Mouse (Mus musculus): ENCODE data around the gene Rai1. TPM values are rescaled to one million over a fixed set of nuclear protein-coding genes. Genes with fewer than 3 reads are reported as not detected.

The Rai1 gene
- total RNA-seq, 2 experiments from 2014 or later = 27.7 to 37.6 TPM

DNA sequence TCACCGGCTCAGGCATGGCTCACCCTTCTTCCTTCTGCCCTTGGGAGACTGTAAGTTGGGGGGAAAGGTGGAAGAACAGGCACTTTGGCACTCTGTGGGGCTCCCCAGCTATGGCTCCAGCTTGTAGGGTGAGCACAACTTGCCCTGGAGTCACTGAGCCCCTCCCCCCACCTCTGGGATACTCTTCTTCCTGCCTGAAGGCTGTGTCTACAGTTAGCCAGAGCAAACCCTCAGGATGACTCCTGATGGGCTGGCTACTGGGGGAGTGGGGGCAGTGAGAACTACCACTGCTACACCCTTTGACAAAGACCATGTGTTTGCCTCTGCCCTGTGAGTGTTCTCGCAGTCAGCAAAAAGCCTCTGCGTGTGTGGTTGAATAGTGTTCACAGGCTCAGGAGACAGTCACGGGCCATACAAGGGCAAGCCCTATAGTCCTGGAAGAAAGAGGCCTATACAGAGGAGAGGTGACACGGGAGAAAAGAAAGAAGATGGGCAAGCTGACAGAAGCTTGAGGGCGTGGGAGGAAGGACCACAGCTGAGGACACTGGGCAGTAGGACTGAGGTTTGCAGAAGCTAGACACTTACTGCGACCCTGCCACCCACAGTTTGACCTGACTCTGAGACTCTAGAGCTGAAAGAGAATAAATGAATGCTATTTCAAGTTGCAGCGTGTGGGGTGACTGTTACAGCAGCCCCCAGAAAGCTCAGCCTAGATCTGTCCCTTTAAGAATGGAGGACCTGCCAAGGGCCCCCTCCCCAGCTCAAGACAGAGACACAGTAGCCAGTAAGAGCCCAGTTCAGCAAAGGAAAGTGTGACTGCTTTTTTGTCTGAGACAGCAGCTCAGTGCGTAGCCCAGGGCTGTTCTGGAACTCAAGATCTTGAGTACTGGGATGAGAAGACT, 9.7 kb upstream of the Rai1 start:
- DNase-seq = no peak

DNA sequence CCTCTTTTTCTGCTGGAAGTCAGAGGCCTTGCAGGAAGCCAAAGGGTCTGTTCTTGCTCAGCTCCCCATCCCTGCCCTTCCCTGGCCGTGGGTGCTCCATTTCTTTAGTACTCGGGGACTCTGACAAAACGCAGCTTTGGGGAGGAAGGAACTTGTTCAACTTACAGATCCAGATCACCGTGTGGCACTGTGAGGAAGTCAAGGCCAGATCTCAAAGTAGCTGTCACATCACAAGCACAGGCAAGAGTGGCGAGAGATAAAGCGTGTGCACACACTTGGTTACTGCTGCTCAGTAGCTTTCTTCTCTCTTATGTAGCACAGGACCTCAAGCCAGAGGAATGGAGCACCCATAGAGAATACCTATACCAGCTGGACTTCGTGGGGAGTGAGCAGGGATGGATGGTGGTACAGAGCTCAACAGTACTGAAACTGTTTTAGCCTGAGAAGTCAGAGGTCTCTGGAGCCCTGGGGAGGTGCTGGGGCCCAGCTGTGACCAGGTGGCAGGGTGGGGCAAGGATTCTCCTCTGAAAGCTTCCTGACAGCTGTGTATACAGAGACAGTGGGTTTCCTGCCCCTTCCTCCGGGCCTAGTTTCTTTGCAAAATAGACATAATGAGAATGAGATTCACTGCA, 5.1 kb upstream of the Rai1 start:
- no peak for DNase-seq

- DNase-seq = no peak
Observed at GRCm38 (mm10) chr11:60100827-60101555, 3.8 kb upstream of the Rai1 start.

DNA sequence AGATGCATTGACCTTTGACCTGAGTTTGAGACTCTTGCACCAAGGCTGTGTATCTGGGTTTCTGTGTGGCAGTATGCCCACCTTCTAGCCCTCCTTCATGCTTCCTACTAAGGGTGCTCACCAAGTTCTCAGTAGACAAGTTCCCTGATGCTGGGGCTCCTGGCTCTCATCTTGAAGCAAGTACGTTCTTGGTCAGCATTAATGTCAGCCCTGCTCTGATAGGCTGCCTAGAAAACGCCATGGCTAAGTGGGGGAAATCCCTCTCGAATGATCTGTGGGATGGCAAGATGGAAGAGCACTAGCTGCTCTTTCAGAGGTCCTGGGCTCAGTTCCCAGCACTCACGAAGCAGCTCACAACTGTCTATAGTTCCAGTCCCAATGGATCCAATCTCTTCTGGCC, 2.8 kb upstream of the Rai1 start:
- no peak for DNase-seq

DNA sequence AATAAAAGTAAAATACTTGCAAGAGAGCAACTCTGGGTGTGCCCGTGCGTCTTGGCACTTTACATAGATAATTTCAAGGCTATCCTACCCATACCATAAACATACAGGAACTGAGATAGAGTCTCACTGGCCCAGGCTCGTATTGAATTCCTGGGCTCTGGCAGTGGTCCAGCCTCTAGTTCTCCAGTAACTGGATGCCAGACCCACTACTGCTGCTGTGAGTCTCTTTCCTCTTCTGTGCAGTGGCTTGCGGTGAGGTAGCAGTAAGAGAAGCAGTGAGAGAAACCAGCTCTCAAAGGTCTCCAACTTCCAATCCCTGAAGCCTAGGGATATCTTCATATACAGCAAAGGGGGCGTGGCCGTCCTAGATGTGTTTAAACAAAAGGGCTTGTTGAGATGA, 2.1 kb upstream of the Rai1 start:
- DNase-seq = no peak

DNA sequence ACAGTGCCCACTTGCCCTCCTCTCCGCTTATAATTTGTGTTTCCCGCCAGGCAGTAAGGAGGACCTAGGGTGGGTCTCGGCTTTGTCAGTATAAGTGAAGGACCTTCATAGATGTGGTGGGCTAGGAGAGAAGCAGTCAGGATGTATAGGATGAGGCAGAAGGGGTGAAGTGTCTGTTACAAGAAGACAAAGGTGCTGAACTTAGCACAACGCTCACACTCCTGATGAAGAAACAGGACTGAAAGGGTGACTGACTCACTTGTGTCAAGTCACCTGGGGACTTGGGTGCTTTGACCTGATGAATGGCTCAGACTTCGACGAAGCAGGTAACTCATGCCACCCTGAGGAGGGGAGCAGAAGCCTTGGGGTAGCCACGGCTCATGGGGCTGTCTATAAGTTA, 1.2 kb upstream of the Rai1 start:
- no peak for DNase-seq

DNA sequence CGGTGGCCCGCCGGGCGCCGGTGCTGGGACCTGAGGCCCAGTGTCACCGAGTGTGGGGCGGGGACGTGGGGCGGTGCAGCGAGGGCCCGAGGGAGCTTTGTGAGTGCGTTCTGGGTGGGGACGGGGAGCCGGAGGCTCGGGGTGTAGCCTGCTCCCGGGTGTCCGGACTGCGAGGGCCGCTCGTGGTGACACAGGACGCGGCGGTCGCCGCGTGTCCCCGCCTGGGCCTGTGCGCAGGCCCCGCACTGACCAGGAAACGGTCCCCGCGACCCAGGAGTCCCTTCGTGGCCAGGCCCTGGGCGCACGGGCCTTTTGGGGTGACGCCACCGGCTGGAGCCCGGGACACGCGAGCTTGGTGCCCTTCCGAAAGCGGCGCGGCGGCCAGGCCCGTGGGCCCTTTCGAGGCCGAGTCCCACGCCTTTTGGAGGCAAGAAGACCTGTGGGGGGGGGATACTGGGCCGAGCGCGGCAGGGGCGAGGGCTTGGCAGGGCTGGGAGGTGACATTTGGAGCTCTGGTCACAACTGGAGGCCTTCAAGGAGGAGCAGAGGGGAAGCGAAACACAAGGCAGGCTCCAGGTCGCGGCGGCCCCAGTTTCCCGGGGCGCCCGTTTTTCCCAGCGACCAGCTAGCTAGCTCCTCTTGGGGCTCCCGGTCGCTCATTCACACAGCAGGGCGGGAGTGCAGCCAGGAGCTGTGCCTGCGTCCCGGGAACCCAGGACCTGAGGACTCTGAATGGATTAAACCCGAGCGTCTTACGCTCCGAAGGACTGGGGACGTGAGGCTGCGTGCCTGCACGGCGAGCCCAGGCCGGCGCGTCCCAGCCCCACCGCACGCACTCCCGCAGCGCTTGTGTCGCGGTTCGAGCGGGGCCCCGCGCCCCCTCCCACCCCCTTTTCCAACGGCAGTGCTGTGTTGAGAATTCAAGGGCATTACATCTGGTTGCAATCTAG, 1.1 kb downstream of the Rai1 start:
- peak; percentile 66 for DNase-seq

GRCm38 (mm10) chr11:60106543-60107110, 1.8 kb downstream of the Rai1 start:
- DNase-seq = peak; percentile 47

GRCm38 (mm10) chr11:60107449-60107848, 2.6 kb downstream of the Rai1 start:
- no peak for DNase-seq

DNA sequence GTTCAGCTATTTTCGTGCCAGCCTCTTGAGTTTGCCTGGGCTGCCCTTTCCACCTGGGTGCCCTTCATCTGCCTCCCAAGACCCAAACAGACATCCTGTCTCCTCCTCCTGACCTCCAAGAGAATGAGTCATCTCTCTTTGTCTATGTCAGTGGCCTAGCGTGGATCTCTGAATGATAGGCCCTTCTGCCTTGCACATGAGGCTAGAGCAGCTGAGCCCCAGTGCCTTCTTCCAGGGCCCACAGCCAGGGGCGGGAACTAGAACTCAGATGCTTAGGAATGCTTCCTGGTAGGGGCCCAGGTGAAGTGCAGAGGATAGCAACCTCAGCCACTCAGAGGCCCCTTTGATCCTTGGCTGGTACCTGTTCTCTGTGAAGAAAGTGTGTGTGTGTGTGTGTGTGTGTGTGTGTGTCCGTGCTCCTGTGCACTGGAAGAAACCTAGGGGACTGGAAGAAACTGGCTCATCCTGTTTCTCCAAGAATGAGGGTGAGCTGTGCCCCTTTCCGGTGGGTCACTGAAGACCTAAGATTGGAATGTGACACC, 3.9 kb downstream of the Rai1 start:
- no peak for DNase-seq

GRCm38 (mm10) chr11:60110386-60110785, 5.6 kb downstream of the Rai1 start:
- DNase-seq = no peak

DNA sequence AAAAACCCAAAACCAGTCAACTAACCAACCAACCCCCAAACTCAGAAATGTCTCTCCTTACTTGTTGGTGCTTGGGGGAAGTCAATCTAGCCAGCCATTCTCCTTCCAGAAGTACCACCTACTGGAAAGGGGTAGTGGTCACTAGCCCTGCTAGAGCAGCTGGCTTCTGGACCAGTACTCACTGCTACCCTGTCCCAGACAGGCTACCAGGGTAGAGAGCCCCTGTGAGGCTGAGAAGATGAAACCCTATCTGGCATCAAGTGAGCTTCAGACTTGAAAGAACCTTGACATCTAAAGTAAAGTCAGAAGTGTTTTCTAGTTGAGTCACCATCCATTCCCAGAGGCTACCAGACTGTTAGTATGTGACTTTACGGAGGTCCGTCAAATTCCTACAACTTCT, 6.8 kb downstream of the Rai1 start:
- DNase-seq = no peak

DNA sequence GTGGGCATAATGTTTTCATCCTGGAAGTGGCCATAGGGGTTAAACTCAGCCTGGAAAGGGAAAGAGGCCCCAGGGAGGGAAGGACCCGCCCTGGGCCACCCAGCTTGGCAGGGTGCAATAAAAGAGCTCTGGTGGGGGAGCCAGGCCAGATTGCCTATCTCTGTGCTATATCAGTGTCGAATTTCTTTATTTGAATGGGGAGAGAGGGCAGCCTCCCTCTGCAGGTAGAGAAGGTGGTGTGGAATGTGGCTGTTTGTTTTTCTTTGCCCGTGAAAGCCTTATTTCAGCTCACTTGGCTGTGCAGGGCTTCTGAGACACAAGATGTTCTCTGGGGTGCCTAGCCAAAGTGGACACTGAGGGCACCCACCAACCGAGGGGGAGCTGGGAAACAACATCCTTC, 8.8 kb downstream of the Rai1 start:
- DNase-seq = no peak

- no peak for DNase-seq
Observed at GRCm38 (mm10) chr11:60114296-60115023, 9.6 kb downstream of the Rai1 start.

- DNase-seq = peak; percentile 90
Observed at GRCm38 (mm10) chr11:60115024-60115538, 10.3 kb downstream of the Rai1 start.

DNA sequence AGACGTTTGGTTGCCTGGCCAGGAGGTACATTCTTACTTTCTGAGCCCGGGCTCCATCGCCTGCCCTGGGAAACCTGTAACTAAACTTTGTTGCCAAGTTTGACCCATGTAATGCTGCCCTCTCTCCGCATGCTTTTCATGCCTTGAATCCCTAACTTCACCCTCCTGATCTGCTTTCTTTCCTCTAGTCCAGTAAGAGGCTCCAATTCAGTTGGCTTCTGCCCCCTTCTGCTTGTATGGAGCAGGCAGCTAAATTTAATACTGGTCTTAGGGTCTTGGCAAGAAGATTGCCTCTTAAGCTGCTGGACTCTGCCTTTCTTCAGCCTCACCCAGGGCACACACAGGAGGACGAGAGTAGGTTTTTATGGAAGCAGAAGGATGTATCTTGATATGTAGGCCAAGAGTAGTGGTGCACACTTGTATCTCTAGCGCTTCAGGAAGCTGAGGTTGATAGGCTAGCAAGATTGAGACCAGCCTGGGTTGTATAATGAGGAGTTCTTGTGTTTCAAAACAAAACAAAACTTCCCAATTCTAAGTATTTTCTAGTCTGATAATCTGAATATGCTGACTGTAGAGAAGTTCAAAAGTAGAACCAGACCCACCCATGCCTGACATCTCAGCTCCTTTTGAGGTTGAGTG, 10.9 kb downstream of the Rai1 start:
- DNase-seq = no peak

GRCm38 (mm10) chr11:60120586-60121262, 15.9 kb downstream of the Rai1 start:
- no peak for DNase-seq

DNA sequence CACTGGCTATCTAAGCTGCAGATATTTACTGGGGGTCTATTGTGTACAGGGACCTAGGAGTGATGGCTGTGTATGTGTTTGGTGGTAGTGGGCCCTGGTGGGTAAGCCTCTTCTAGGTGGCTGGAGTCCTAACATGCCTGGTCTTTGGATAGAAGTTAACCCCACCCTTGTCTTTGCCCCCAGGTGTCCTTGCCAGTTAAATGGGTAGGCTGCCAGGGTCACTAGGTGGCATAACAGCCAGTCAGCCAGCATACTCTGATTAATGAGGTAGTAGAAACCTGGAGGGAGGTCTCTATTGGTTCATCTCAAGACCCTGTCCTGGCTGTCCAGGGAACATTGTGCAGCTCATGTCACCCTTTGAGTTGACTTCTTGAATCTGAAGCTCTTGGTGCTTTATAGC, 17.8 kb downstream of the Rai1 start:
- no peak for DNase-seq

GRCm38 (mm10) chr11:60127048-60127447, 22.2 kb downstream of the Rai1 start:
- no peak for DNase-seq

All from gastrocnemius, postnatal 10 days (tissue).